Mouse (Mus musculus): ENCODE results near the gene Gsta4.

DNA sequence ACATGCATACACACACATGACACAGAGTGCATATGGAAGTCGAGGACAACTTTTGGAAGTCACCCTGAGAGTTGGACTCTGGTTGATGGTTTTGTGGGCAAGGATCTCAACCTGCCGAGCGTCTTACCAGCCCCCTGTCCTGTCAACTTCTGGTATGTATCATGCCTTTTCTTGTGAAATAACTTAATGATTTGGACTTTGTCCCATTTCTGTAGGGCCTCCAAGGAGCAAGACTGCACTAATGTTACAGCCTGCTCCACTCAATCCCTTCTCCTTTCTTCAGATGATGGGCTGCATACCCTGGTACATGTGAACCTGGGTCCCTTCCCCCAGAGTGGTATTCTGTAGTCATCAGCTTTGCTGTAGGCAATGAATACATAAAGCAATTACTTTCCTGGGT, 27.5 kb downstream of the Gsta4 start:
- TF ChIP-seq CTCF (IDR thresholded peaks at IDR 0.05; ENCODE audit: control insufficient read depth, insufficient read depth, insufficient read length), result no peak
- TF ChIP-seq MYOD1 (IDR thresholded peaks at IDR 0.05; ENCODE audit: control insufficient read depth, insufficient read length, low read depth), result no peak
- TF ChIP-seq MAX (IDR thresholded peaks at IDR 0.05), result no peak
